Mouse (Mus musculus) T-cell, adult 66 days (primary cell): ENCODE measurements around the gene Birc6. TPM values are rescaled to one million over a fixed set of nuclear protein-coding genes. Genes with fewer than 3 reads are reported as not detected.

Experiments
- total RNA-seq, 2 experiments: library from RNA; stranded (reverse); gene quantifications; 3 replicates in 1 of 2; 4 replicates in 1 of 2; pipeline ENCODE4 v1.2.4; 2023

The Birc6 gene
- total RNA-seq = 100 to 1,000 TPM; 289 to 308 TPM

DNA sequence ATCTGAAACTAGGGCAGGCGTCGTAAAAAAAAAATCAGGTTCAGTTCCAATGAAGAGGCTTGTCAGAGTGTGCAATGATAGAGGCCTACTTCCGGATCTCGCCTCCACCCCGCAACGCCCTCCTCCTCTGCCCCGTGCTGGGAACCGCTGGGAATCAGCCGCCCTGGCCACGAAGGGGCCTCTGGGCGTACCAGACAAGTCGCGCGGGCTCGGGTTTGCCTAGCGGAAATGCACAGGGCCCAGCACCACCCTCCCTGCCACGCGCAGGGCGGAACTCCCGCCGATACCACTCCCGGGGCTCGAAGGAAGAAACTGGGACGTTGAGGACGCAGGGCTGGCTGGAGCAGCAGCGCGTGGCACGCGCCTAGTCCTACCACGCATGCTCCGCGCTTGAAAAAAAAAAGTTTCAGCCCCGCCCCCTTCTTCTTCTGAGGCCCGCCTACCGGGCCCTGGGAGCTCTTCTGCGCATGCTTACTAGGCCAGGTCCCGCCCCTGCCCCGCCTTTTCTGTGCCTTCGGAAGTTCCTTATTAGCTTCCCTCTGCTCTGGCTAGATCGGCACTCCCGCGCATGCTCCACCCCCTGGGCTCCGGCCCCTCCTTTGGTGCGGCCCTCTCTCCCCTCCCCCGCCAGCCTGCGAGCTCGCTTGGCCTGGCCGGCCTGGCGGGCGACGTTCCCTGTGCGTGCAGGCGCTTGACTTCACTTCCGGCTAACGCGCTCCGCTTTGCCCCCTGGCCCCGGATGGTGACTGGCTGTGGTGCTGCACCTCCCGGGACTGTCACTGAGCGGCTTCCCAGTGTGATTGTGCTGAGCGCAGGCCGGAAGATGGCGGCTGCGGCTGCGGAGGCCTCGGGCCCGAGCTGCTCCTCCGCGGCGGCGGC lies at the start of gene Birc6:
Birc6 (plus strand) TSS at position 567 of the 879 bp plus-strand sequence.

DNA sequence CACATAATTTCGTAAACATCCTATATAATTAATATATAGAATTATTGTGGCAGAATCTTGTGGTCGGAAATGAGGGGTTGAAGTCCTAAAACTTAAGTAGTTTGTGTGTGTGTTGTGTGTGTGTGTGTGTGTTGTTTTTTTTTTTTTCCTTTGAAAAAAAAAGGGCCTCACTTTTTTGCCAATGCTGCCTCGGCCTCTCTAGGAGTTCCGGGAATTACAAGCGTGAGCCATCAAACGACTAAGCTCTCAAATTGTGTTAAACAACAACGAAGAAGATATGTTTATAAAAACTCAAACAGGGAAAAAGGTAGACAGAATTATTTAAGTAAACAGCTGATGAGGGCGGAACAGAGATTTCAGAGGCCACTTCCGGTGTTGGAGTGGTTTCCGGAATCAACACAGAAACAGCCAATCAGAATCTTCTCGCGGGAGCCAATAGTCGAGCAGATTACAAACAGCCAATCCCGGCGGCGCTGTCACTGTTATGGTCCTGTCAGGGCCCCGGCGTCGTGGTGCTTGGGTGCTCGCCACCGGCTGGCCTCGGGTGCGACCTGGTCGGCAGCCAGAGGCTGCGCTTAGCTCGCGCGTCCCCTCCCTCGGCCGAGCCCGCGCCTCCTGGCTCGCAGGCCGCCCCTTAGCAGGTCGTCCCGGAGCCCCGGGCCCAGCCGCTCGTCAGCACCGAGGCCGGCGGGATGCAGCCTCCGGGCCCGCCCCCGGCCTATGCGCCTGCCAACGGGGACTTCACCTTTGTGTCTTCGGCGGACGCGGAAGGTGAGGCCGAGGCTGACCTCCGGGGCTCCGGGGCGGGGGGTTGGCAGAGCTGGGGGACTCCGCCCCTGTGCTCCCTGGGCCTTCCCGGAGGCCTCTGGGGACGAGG lies 38.8 kb upstream of the Birc6 start, which contains the start of gene Yipf4:
Yipf4 (plus strand) TSS at position 470 of the 877 bp plus-strand sequence.

DNA sequence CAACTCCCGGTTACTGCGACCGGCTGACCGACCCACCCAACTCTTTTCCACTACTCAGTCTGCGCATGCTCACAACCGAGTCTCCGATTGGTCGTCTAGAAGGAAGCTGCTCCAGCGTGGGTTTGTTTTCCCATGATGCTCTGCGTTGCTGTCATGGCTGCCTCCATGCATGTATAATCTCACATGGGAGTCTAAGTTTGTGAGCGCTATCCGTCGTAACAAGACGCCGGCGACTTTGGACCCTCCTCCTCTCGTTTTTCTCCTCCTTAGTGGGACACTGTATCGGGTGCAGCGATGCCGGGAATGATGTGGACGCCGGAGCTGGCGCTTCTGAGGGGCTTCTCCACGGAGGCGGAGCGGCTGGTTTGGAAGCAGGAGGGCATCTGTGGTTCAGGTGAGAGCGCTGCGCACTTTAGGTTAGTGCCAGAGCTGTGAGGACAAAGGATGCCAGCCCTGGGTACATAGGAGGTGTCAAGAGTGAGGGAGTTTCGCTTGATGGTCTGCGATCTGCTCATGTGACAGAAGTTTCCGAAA lies 189.6 kb downstream of the Birc6 start, which contains the start of gene Ttc27:
Ttc27 (plus strand) TSS at position 115 of the 534 bp plus-strand sequence.

Other genes with a start within 250 kb of the Birc6 start
- 10 to 100 TPM; 49.3 to 53.3 TPM for gene Memo1, start 232.8 kb upstream of the Birc6 start, total RNA-seq
- gene Dpy30, start 204.4 kb upstream of the Birc6 start, total RNA-seq = 10 to 100 TPM; 54.2 to 64.1 TPM
- 10 to 100 TPM; 27.5 to 33.5 TPM for gene Spast, start 189.3 kb upstream of the Birc6 start, total RNA-seq
- gene Slc30a6, start 132.7 kb upstream of the Birc6 start, total RNA-seq = 10 to 100 TPM; 17.8 to 21.2 TPM
- 1 to 10 TPM in 1 of 2 experiments, under 1 TPM in 1; 0.73 to 1.2 TPM for gene Nlrc4, start 69.2 kb upstream of the Birc6 start, total RNA-seq
- 10 to 100 TPM; 59.9 to 71.3 TPM for gene Yipf4, start 38.8 kb upstream of the Birc6 start, total RNA-seq
- gene Ttc27, start 189.4 kb downstream of the Birc6 start, total RNA-seq = 10 to 100 TPM; 51.6 to 58.8 TPM